Mouse (Mus musculus) spleen, postnatal 10 days (tissue): ENCODE measurements around the gene Tgfbr2.
A peak's percentile ranks its signal among the peaks of the same experiment; 100 is the strongest.

Experiments
- DNase-seq, 2 experiments: peaks; one replicate each; pipeline ENCODE4 v3.0.0; 2021 to 2022; ENCODE audit warnings: low spot score in 2 of 2

The Tgfbr2 gene

GRCm38 (mm10) chr9:116118332-116118872 lies 56.8 kb downstream of the Tgfbr2 start:
- DNase-seq, result no peak

GRCm38 (mm10) chr9:116115875-116116274 lies 59.3 kb downstream of the Tgfbr2 start:
- DNase-seq, result no peak

- no peak for DNase-seq
Measured at GRCm38 (mm10) chr9:116114339-116114738, 60.8 kb downstream of the Tgfbr2 start.

- no peak for DNase-seq
Measured at GRCm38 (mm10) chr9:116111149-116111970, 63.8 kb downstream of the Tgfbr2 start.

GRCm38 (mm10) chr9:116108729-116109128 lies 66.4 kb downstream of the Tgfbr2 start:
- DNase-seq, result no peak

- DNase-seq, result no peak
Measured at GRCm38 (mm10) chr9:116104770-116105169, 70.4 kb downstream of the Tgfbr2 start.

GRCm38 (mm10) chr9:116101842-116102241 lies 73.3 kb downstream of the Tgfbr2 start:
- no peak for DNase-seq

- no peak for DNase-seq
Measured at GRCm38 (mm10) chr9:116100015-116100414, 75.1 kb downstream of the Tgfbr2 start.

GRCm38 (mm10) chr9:116099596-116099993 lies 75.6 kb downstream of the Tgfbr2 start:
- no peak for DNase-seq

GRCm38 (mm10) chr9:116098724-116099595 lies 76.2 kb downstream of the Tgfbr2 start:
- peak in 1 of 2 experiments; percentile 35 for DNase-seq

- no peak for DNase-seq
Measured at GRCm38 (mm10) chr9:116091921-116092320, 83.2 kb downstream of the Tgfbr2 start.

GRCm38 (mm10) chr9:116091101-116091841 lies 83.9 kb downstream of the Tgfbr2 start:
- no peak for DNase-seq

- DNase-seq, result no peak
Measured at GRCm38 (mm10) chr9:116090296-116090695, 84.9 kb downstream of the Tgfbr2 start.

GRCm38 (mm10) chr9:116088912-116089311 lies 86.2 kb downstream of the Tgfbr2 start:
- DNase-seq, result peak in 1 of 2 experiments; percentile 61

- peak; percentile 33 to 74 for DNase-seq
Measured at GRCm38 (mm10) chr9:116087880-116088279, 87.3 kb downstream of the Tgfbr2 start.

- no peak for DNase-seq
Measured at GRCm38 (mm10) chr9:116087263-116087662, 87.9 kb downstream of the Tgfbr2 start.

GRCm38 (mm10) chr9:116085999-116086398 lies 89.2 kb downstream of the Tgfbr2 start:
- DNase-seq, result no peak

- DNase-seq, result no peak
Measured at GRCm38 (mm10) chr9:116084324-116084931, 90.7 kb downstream of the Tgfbr2 start.

- DNase-seq, result peak in 1 of 2 experiments; percentile 43
Measured at GRCm38 (mm10) chr9:116083726-116084323, 91.3 kb downstream of the Tgfbr2 start.

- no peak for DNase-seq
Measured at GRCm38 (mm10) chr9:116083300-116083699, 91.9 kb downstream of the Tgfbr2 start.

GRCm38 (mm10) chr9:116081781-116082180 lies 93.4 kb downstream of the Tgfbr2 start:
- no peak for DNase-seq
